Mouse (Mus musculus): Measurements from ENCODE around the gene Atp8b4. TPM values are rescaled to one million over a fixed set of nuclear protein-coding genes. Genes with fewer than 3 reads are reported as not detected.

Gene Atp8b4
- polyA plus RNA-seq, 1 experiment from 2014 or later = 2.6 TPM

DNA sequence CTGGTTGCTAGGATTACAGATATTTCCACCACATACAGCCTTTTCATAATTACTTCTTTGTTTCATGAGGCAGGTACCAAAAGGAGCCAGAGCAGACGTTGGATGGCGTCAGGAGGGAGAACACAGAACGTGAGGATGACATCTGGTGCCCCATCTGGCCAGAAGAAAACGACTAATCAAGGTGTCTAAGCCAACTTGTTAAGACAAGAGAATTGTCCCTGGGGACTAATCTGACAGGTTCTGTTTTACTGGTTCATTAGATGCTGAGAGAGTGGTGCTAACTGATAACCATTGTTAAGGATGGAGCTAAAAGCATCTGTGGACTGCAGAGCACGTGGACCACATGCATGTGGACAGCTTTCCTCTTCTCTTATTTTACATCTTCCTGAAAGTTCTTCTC is 7.8 kb downstream of the Atp8b4 start:
- no peak overlapping the region for H3K27ac ChIP-seq (replicated peaks; ENCODE audit: low read depth, low read length)
- ATAC-seq (ENCODE audit: low read depth) (peak; percentile 56), DNase-seq (ENCODE audit: low spot score) (peak; percentile 67)
- no peaks in the 10 kb centered on the region for H3K4me1 ChIP-seq (ENCODE audit: control insufficient read depth, insufficient read depth, low read length)
- no peak overlapping the region for H3K4me2 ChIP-seq (ENCODE audit: low read depth, low read length)
- WGBS = 53% methylated on average over 5 of the region's 5 CpGs
- H3K9me3 ChIP-seq (ENCODE audit: control insufficient read depth, low read length) = no peaks in the 10 kb centered on the region
- no peak overlapping the region for H3K9ac ChIP-seq (ENCODE audit: low read depth, low read length)
- no peaks in the 10 kb centered on the region for H3K36me3 ChIP-seq (ENCODE audit: control insufficient read depth, insufficient read depth, low read length)
- H3K27me3 ChIP-seq (replicated peaks; ENCODE audit: control insufficient read depth, insufficient read depth, low read length) = no peaks in the 10 kb centered on the region
- H3K4me3 ChIP-seq (ENCODE audit: low read depth, low read length) = no peak overlapping the region

DNA sequence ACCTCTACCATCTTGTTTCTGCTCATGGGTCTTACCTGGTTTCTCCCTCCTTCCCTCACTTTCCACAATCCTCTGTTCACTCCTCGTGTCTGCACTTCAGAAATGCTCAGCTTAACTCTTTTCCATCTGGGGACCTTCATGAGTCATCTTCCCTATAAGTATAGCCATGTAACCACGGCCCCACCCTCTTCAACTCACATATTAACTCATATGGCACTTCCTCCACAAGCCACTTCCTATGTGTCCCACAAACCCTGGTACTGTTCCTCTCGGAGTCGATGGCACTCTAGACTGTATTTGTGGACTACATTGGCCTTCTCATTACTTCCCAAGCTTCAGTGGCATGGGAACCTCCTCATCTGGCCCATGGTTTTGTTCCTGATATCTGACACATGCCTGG is 9.0 kb downstream of the Atp8b4 start:
- 85% methylated on average over 4 of the region's 4 CpGs for WGBS
- Histone ChIP-seq H3K36me3 (ENCODE audit: control insufficient read depth, insufficient read depth, low read length) (no peaks in the 10 kb centered on the region), H3K4me1 (ENCODE audit: control insufficient read depth, insufficient read depth, low read length) (no peaks in the 10 kb centered on the region), H3K9me3 (ENCODE audit: control insufficient read depth, low read length) (no peaks in the 10 kb centered on the region), H3K27me3 (replicated peaks; ENCODE audit: control insufficient read depth, insufficient read depth, low read length) (no peaks in the 10 kb centered on the region), H3K9ac (ENCODE audit: low read depth, low read length) (no peak overlapping the region), H3K27ac (replicated peaks; ENCODE audit: low read depth, low read length) (no peak overlapping the region), H3K4me3 (ENCODE audit: low read depth, low read length) (no peak overlapping the region), H3K4me2 (ENCODE audit: low read depth, low read length) (no peak overlapping the region)
- no peak for ATAC-seq (ENCODE audit: low read depth)
- no peak for DNase-seq (ENCODE audit: low spot score)

DNA sequence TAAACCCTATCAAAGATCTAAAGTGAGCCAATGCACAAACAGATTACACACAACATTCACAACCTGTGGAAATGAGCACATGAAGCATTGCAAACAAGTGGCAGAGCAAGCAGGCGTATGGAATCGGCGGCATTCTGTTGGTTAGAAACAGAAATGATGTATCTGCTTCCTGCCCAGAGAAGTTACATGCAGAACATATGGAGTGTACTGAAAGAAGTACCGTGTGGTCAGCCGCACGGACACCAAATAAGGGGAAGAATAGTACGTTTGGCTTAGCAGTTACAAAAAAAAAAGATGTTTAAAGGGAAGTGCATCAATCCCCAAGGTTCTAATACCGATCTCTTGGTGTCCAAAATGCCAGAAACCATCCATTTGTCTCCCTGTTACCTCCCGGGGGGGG is 9.9 kb downstream of the Atp8b4 start:
- Histone ChIP-seq H3K27ac (replicated peaks; ENCODE audit: low read depth, low read length) (no peak overlapping the region), H3K9ac (ENCODE audit: low read depth, low read length) (no peak overlapping the region), H3K4me3 (ENCODE audit: low read depth, low read length) (no peak overlapping the region), H3K36me3 (ENCODE audit: control insufficient read depth, insufficient read depth, low read length) (no peaks in the 10 kb centered on the region), H3K27me3 (replicated peaks; ENCODE audit: control insufficient read depth, insufficient read depth, low read length) (no peaks in the 10 kb centered on the region), H3K4me1 (ENCODE audit: control insufficient read depth, insufficient read depth, low read length) (no peaks in the 10 kb centered on the region), H3K9me3 (ENCODE audit: control insufficient read depth, low read length) (no peaks in the 10 kb centered on the region), H3K4me2 (ENCODE audit: low read depth, low read length) (no peak overlapping the region)
- WGBS = 84% methylated on average over 9 of the region's 9 CpGs
- ATAC-seq (ENCODE audit: low read depth) = no peak
- no peak for DNase-seq (ENCODE audit: low spot score)

DNA sequence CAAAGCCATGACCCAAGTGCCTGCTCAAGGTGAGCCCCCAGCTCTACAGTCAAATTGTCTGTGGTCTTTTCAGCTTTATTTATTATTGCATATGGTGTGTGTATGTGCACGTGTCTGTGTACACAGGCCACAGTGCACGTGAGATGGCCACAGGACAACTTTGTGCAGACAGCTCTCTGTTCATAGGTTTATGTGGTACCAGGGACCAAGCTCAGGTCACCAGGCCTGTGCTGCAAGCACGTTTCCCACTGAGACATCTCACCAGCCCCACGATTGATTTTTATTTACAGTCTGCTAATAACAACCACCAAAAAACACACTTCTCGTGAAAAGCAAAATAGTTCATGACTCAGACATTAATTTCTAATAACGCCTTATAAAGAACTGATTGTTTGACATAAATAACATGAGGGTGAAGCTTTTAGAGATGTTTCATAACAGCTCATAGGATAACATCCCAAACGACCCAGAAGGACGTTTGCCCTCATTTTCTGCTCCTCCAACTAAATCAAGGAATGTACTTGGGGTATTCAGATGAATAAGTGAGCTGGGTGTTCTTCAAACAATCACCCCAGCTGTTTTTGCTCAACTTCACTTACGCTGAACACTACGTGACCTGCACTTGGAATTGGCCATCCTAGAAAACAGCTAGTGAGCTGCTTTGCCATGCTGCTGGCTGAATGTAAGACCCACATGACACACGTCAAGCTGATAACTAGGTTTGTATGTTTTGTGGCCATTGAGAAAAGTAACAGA is 15.0 kb downstream of the Atp8b4 start:
- no peak overlapping the region for H3K4me2 ChIP-seq (ENCODE audit: low read depth, low read length)
- no peak for ATAC-seq (ENCODE audit: low read depth)
- no peaks in the 10 kb centered on the region for H3K36me3 ChIP-seq (ENCODE audit: control insufficient read depth, insufficient read depth, low read length)
- no peak overlapping the region for H3K27ac ChIP-seq (replicated peaks; ENCODE audit: low read depth, low read length)
- H3K9me3 ChIP-seq (ENCODE audit: control insufficient read depth, low read length) = no peaks in the 10 kb centered on the region
- no peak overlapping the region for H3K4me3 ChIP-seq (ENCODE audit: low read depth, low read length)
- no peak overlapping the region for H3K9ac ChIP-seq (ENCODE audit: low read depth, low read length)
- 77% methylated on average over 11 of the region's 11 CpGs for WGBS
- DNase-seq (ENCODE audit: low spot score) = no peak
- H3K4me1 ChIP-seq (ENCODE audit: control insufficient read depth, insufficient read depth, low read length) = no peaks in the 10 kb centered on the region
- no peaks in the 10 kb centered on the region for H3K27me3 ChIP-seq (replicated peaks; ENCODE audit: control insufficient read depth, insufficient read depth, low read length)

DNA sequence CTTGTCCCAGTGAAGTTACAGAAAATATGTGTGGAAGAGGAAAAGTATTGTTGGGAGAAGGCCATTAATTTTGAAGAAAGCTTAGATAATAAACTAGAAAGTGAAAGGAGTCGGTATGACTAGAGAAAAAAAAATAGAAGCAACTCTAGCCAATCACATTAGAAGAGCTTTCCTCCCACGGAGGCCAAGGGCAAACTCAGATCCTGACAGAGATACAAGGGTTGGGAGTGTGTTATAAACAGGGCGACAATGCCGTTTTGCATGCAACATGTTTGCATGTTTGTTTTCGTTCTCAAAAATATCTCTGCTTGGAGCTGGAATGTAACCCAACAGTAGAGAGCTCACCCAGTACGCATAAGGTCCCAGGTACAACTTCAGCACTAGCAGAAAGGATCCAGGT is 17.1 kb downstream of the Atp8b4 start:
- no peak overlapping the region for H3K4me3 ChIP-seq (ENCODE audit: low read depth, low read length)
- no peaks in the 10 kb centered on the region for H3K36me3 ChIP-seq (ENCODE audit: control insufficient read depth, insufficient read depth, low read length)
- no peaks in the 10 kb centered on the region for H3K9me3 ChIP-seq (ENCODE audit: control insufficient read depth, low read length)
- H3K9ac ChIP-seq (ENCODE audit: low read depth, low read length) = no peak overlapping the region
- no peaks in the 10 kb centered on the region for H3K4me1 ChIP-seq (ENCODE audit: control insufficient read depth, insufficient read depth, low read length)
- no peak overlapping the region for H3K4me2 ChIP-seq (ENCODE audit: low read depth, low read length)
- WGBS = 78% methylated on average over 6 of the region's 6 CpGs
- no peak for DNase-seq (ENCODE audit: low spot score)
- H3K27ac ChIP-seq (replicated peaks; ENCODE audit: low read depth, low read length) = no peak overlapping the region
- no peak for ATAC-seq (ENCODE audit: low read depth)
- no peaks in the 10 kb centered on the region for H3K27me3 ChIP-seq (replicated peaks; ENCODE audit: control insufficient read depth, insufficient read depth, low read length)

DNA sequence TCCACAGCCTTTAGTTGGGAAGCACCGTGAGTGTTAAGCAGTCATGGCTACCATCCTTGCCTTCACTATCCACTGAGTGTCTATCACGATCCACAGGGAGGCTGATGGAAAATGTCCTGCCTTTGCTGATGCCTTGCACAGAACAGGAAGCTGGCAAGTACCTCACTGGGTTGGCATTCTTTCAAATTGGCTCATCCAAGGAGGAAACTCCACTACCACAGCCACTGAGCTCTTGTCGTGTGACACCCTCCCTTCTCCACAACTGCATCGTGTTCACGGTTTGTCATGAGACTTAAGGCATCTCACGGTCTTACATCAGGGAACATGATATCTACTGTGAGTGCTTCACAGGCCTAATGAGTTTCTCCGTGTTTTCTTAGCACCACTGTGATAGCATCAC is 22.9 kb downstream of the Atp8b4 start:
- H3K27me3 ChIP-seq (replicated peaks; ENCODE audit: control insufficient read depth, insufficient read depth, low read length) = no peaks in the 10 kb centered on the region
- DNase-seq (ENCODE audit: low spot score) (no peak), ATAC-seq (ENCODE audit: low read depth) (no peak)
- no peaks in the 10 kb centered on the region for H3K36me3 ChIP-seq (ENCODE audit: control insufficient read depth, insufficient read depth, low read length)
- H3K9me3 ChIP-seq (ENCODE audit: control insufficient read depth, low read length) = no peaks in the 10 kb centered on the region
- H3K4me3 ChIP-seq (ENCODE audit: low read depth, low read length) = no peak overlapping the region
- 81% methylated on average over 7 of the region's 7 CpGs for WGBS
- H3K4me1 ChIP-seq (ENCODE audit: control insufficient read depth, insufficient read depth, low read length) = no peaks in the 10 kb centered on the region
- no peak overlapping the region for H3K4me2 ChIP-seq (ENCODE audit: low read depth, low read length)
- no peak overlapping the region for H3K27ac ChIP-seq (replicated peaks; ENCODE audit: low read depth, low read length)
- no peak overlapping the region for H3K9ac ChIP-seq (ENCODE audit: low read depth, low read length)

DNA sequence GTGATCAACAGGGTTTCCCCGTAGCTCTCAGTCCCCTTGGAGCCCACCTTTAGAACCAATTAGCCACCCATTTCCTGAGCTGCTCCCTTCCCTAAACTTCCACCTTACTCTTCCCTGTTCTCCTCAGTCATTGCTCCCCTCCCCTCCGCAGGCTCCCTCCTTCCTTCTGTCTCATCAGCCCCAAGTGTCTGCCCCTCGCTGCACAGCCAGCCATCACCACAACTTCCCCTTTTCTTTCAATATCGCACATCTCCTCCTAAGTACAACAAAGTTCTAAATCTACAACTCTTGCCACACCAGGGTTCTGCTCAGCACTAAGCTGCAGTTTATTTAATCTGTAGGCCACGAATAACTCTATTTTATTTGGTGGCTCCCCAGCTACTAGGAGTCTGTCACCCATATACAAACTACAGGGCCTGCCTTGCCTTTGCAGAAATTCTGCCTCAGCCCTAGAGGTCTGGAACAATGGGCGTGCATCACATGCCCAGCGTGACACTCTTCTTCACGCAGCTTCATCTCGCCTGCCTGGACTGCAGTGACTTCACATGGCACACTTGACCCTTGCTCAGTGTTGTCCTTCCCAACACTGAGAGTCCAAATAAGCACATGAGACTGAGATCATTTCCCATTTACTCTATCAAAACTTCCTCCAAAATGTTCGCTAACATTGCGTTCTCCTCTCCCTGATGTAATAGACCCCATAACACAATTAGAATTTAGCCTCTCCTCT is 24.6 kb downstream of the Atp8b4 start:
- no peak for ATAC-seq (ENCODE audit: low read depth)
- Histone ChIP-seq H3K9ac (ENCODE audit: low read depth, low read length) (no peak overlapping the region), H3K9me3 (ENCODE audit: control insufficient read depth, low read length) (no peaks in the 10 kb centered on the region), H3K4me3 (ENCODE audit: low read depth, low read length) (no peak overlapping the region), H3K4me1 (ENCODE audit: control insufficient read depth, insufficient read depth, low read length) (no peaks in the 10 kb centered on the region), H3K27me3 (replicated peaks; ENCODE audit: control insufficient read depth, insufficient read depth, low read length) (no peaks in the 10 kb centered on the region), H3K27ac (replicated peaks; ENCODE audit: low read depth, low read length) (no peak overlapping the region), H3K4me2 (ENCODE audit: low read depth, low read length) (no peak overlapping the region), H3K36me3 (ENCODE audit: control insufficient read depth, insufficient read depth, low read length) (no peaks in the 10 kb centered on the region)
- 79% methylated on average over 11 of the region's 11 CpGs for WGBS
- no peak for DNase-seq (ENCODE audit: low spot score)

DNA sequence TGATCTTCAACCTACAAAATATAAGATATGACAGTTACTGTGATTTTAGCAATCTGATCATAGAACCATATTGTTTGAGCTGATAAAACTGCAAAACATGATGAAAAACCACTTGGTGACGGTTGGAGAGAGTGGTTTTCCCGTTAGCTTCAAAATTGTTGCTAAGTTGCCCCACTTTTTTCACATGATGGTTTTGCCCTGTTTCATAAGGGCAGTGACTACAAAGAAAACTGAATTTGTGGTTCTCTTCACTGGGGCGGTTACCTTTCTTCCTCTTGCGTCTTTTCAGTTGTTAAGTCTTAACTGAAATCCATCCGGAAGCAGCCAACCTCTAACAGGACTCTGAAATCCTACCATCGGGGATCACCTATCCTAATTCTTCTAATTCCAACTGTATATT is 26.5 kb downstream of the Atp8b4 start:
- Histone ChIP-seq H3K27me3 (replicated peaks; ENCODE audit: control insufficient read depth, insufficient read depth, low read length) (no peaks in the 10 kb centered on the region), H3K36me3 (ENCODE audit: control insufficient read depth, insufficient read depth, low read length) (no peaks in the 10 kb centered on the region), H3K4me1 (ENCODE audit: control insufficient read depth, insufficient read depth, low read length) (no peaks in the 10 kb centered on the region), H3K9me3 (ENCODE audit: control insufficient read depth, low read length) (no peaks in the 10 kb centered on the region), H3K4me2 (ENCODE audit: low read depth, low read length) (no peak overlapping the region), H3K4me3 (ENCODE audit: low read depth, low read length) (no peak overlapping the region), H3K27ac (replicated peaks; ENCODE audit: low read depth, low read length) (no peak overlapping the region), H3K9ac (ENCODE audit: low read depth, low read length) (no peak overlapping the region)
- ATAC-seq (ENCODE audit: low read depth) = no peak
- DNase-seq (ENCODE audit: low spot score) = no peak
- 89% methylated on average over 6 of the region's 6 CpGs for WGBS

DNA sequence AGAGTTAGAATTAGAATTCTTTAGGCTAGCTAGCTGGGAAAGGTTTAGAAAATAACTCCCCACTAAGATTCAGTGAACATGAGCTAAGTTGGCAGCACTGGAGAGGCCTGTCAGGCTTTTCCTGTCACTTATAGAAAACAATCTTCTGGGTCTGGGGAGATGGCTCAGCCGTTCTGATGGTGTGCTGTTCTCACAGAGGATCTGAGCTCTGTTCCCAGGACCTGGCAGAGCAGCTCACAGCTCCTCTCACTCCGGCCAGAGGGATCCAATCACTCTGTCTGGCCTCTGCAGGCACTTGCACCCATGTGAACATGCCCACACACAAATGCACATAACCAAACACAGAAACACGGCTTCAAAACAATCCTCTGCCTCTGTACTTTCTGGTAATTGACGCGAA is 27.6 kb downstream of the Atp8b4 start:
- Histone ChIP-seq H3K27ac (replicated peaks; ENCODE audit: low read depth, low read length) (no peak overlapping the region), H3K27me3 (replicated peaks; ENCODE audit: control insufficient read depth, insufficient read depth, low read length) (no peaks in the 10 kb centered on the region), H3K36me3 (ENCODE audit: control insufficient read depth, insufficient read depth, low read length) (no peaks in the 10 kb centered on the region), H3K4me2 (ENCODE audit: low read depth, low read length) (no peak overlapping the region), H3K4me1 (ENCODE audit: control insufficient read depth, insufficient read depth, low read length) (no peaks in the 10 kb centered on the region), H3K9ac (ENCODE audit: low read depth, low read length) (no peak overlapping the region), H3K9me3 (ENCODE audit: control insufficient read depth, low read length) (no peaks in the 10 kb centered on the region), H3K4me3 (ENCODE audit: low read depth, low read length) (no peak overlapping the region)
- no peak for DNase-seq (ENCODE audit: low spot score)
- WGBS = 73% methylated on average over 5 of the region's 5 CpGs
- ATAC-seq (ENCODE audit: low read depth) = no peak

Data from embryonic facial prominence, embryonic 14.5 days (tissue).